Mouse (Mus musculus) intestine, postnatal 0 days (tissue): Measurements from ENCODE around the gene Dus1l. TPM values are rescaled to one million over a fixed set of nuclear protein-coding genes. Genes with fewer than 3 reads are reported as not detected.
"Not testable (repeated sequence)": the region's sequence is repeated elsewhere in the genome, so short reads cannot be mapped to it uniquely, and the experiment has no call there.

Experiments
- ATAC-seq: fragments of 200-750 bp; cut with Nextera tagmentation; 2 replicates; pipeline ENCODE4 v1.8.0; 2017; ENCODE audit warnings: mild to moderate bottlenecking, moderate TSS enrichment, moderate library complexity
- H3K27ac ChIP-seq: fragments of 300-500 bp; sonication (generic); 2 replicates; pipeline ENCODE4 v1.5.1; 2014; ENCODE audit warnings: mild to moderate bottlenecking, low read depth, low read length, moderate library complexity
- H3K27me3 ChIP-seq: fragments of 300-500 bp; sonication (generic); replicated peaks from 2 replicates; pipeline ENCODE4 v1.6.1; 2014; ENCODE audit warnings: low read length, mixed read lengths; ENCODE audit not compliant: control insufficient read depth, insufficient read depth
- H3K36me3 ChIP-seq: fragments of 300-500 bp; sonication (generic); 2 replicates; pipeline ENCODE4 v1.6.1; 2014; ENCODE audit warnings: mild to moderate bottlenecking, moderate library complexity; ENCODE audit not compliant: control insufficient read depth, insufficient read depth
- H3K4me1 ChIP-seq: fragments of 300-500 bp; sonication (generic); replicated peaks from 2 replicates; pipeline ENCODE4 v1.6.1; 2014; ENCODE audit warnings: antibody characterized with exemption, low read length, mixed read lengths; ENCODE audit not compliant: control insufficient read depth, insufficient read depth
- H3K4me2 ChIP-seq: fragments of 300-500 bp; sonication (generic); replicated peaks from 2 replicates; pipeline ENCODE4 v1.6.1; 2014; ENCODE audit warnings: low read depth, mild to moderate bottlenecking, moderate library complexity
- H3K4me3 ChIP-seq: fragments of 300-500 bp; sonication (generic); 2 replicates; pipeline ENCODE4 v1.5.1; 2014; ENCODE audit warnings: low read depth, low read length
- H3K9ac ChIP-seq: fragments of 300-500 bp; sonication (generic); 2 replicates; pipeline ENCODE4 v1.6.1; 2014; ENCODE audit warnings: mild to moderate bottlenecking, low read depth, low read length
- H3K9me3 ChIP-seq: fragments of 300-500 bp; sonication (generic); 2 replicates; pipeline ENCODE4 v1.6.1; 2016; ENCODE audit warnings: mixed run types; ENCODE audit not compliant: control insufficient read depth
- CTCF ChIP-seq: sonication (generic); IDR thresholded peaks from 2 replicates; pipeline ENCODE4 v1.5.1; 2016; ENCODE audit warnings: low read depth, mild to moderate bottlenecking, control low read depth, antibody characterized with exemption, moderate library complexity
- WGBS: fragments of 180-500 bp; shearing (Covaris S2); extraction: QIAGEN DNeasy Blood & Tissue Kit; methylation state at CpG from one replicate; pipeline ENCODE4 v1.1.7; 2014; 5-methylcytosine and 5-hydroxymethylcytosine counted together
- polyA plus RNA-seq: library from polyadenylated mRNA; unstranded; fragments of >200 nt; fragmentation: Nextera tagmentation; extraction: Ambion mirVana; gene quantifications from 2 replicates; pipeline ENCODE4 v1.2.1, GENCODE M21; 2015

The Dus1l gene
- polyA plus RNA-seq = 45.5 and 48.5 TPM in 2 replicates

DNA sequence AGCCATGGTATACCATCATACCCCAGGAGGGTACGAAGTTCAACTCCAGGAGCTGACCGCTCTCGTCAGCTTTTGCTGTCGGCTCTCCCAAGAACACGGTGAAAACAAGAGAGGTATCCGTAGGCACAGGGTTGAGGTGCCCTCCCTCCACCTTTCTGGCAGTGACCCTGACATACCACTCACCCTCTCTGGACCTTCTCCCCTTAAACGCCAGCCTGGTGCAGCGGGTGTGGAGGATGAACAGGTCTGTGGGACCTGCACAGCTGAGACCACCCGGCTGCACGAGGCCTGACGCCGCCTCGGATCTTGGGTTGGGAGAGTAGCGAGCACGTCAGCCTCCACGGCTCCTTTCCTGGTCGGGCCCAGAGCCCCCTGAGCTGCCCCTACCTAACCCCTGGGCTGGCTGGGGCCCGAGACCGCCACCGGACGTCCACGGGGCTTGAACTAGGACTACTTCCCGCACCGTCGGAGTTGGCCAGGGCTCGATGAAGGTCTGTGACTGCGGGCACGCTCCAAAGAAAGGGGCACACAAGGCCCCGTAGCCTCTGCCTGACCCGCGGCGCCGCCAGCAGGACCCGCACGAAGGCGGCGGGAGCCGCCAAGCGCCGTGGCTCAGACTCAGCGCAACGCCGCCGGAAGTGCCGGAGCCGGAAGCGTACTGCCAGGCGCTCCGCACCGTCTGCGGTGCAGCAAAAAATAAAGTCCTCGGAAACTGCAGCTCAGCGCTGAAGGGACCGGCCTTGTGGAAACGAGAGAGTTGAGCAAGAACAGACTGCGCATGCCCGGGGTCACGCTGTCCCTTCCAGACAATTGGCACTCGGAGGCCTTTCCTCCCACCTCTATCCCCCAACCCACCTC, at the start of gene Dus1l:
Gene Dus1l, minus strand, starts transcription at position 648 of the 858 bp plus-strand sequence.
- Histone ChIP-seq H3K9me3 (no peaks in the 10 kb centered on the region), H3K4me1 (peaks cover 5% of the 10 kb centered on the region; the same call in 1 of the 2 replicates), H3K9ac (peak within 1 kb of the TSS; percentile 88), H3K4me3 (peak within 1 kb of the TSS; percentile 97), H3K36me3 (peaks cover 26% of the 10 kb centered on the region), H3K27ac (peak within 1 kb of the TSS; percentile 3; the same call in 1 of the 2 replicates), H3K27me3 (no peaks in the 10 kb centered on the region), H3K4me2 (peak within 1 kb of the TSS; percentile 80)
- TF ChIP-seq CTCF = peak; percentile 31
- peak; percentile 77 for ATAC-seq
- whole genome bisulfite sequencing = 1% methylated on average over 59 of the region's 59 CpGs

DNA sequence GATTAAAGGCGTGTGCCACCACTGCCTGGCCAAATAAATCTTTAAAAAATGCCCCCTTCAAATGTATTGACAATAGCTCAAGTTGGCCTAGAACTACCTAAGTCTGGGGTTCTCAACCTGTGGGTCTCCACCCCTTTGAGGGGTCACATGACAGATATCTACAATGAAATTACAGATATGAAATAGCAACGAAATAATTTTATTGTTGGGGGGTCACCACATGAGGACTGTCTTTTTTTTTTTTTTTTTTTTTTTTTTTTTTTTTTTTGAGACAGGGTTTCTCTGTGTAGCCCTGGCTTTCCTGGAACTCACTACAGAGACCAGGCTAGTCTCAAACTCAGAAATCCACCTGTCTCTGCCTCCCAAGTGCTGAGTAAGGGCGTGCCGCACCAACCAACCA, 48.1 kb upstream of the Dus1l start:
- 0 out of 2 replicates have a peak, but pooled peaks cover 4% of the 10 kb centered on the region for H3K4me1 ChIP-seq
- no peaks in the 10 kb centered on the region for H3K27me3 ChIP-seq
- no peak overlapping the region for H3K4me3 ChIP-seq
- no peak overlapping the region for H3K4me2 ChIP-seq
- WGBS = 90% methylated on average over 4 of the region's 4 CpGs
- no peak overlapping the region for H3K9ac ChIP-seq
- TF ChIP-seq CTCF = no peak
- H3K36me3 ChIP-seq = no peaks in the 10 kb centered on the region
- H3K27ac ChIP-seq = no peak overlapping the region
- no peaks in the 10 kb centered on the region for H3K9me3 ChIP-seq
- ATAC-seq = no peak

DNA sequence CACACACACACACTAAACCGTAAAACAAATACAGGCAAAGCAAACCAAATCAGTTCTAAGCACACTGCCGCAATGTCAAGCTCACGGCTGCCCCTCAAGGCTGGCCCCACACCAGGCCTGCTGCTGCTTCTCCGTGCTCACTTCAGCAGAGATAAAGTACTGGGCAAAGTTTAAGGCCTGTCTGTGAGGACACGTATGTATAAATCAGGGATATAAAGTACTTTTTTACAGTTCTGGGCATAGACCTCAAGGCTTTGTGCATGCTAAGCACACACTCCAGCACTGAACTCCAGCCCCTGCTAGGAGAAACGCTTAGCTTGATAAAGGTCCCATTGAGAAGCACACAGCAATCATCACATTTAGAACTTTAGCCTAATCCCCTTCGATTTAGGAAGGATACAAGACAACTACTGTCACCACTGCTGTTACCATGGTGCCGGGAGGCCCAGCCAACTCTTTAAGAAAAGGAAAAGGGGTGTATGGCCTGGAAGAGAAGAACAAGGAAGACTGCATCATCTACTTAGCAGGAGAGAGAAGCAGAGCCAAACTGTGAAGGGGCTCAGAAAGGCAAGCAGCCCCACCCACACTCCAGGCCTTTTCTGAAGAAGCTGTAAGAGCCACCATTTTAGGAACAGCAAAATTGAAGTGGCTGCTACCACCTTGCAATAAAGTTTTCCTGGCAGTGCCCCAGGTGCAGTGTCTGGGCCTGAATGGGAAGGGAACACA, 37.5 kb upstream of the Dus1l start:
- Histone ChIP-seq H3K36me3 (no peaks in the 10 kb centered on the region), H3K27me3 (no peaks in the 10 kb centered on the region), H3K9me3 (no peaks in the 10 kb centered on the region), H3K4me1 (0 out of 2 replicates have a peak, but pooled peaks cover 2% of the 10 kb centered on the region), H3K27ac (peak overlapping the region; percentile 29), H3K4me3 (no peak overlapping the region), H3K4me2 (no peak overlapping the region), H3K9ac (no peak overlapping the region)
- ATAC-seq = peak; percentile 73
- 24% methylated on average over 8 of the region's 8 CpGs for WGBS
- TF ChIP-seq CTCF = peak; percentile 33; the same call in 1 of the 2 replicates

DNA sequence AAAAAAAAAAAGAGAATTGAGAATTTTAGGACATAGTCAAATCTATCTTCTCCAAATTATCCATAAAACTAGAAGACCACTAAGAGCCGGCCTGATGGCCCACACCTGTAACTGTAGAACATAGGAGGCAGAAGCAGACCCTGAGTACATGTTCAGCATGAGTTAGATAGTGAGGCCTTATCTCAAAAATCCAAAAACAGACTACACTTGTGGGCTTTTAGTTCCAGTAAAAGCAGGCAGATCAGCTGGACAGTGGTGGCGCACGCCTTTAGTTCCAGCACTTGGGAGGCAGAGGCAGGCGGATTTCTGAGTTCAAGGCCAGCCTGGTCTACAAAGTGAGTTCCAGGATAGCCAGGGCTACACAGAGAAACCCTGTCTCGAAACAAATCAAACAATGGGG, 36.8 kb upstream of the Dus1l start:
- not testable (repeated sequence) for ATAC-seq, H3K9me3 ChIP-seq, H3K4me3 ChIP-seq, H3K4me1 ChIP-seq, H3K9ac ChIP-seq, H3K36me3 ChIP-seq, H3K27me3 ChIP-seq, H3K4me2 ChIP-seq
- H3K27ac ChIP-seq = peak overlapping the region; percentile 29; the same call in 1 of the 2 replicates
- 78% methylated on average over 5 of the region's 5 CpGs for WGBS

DNA sequence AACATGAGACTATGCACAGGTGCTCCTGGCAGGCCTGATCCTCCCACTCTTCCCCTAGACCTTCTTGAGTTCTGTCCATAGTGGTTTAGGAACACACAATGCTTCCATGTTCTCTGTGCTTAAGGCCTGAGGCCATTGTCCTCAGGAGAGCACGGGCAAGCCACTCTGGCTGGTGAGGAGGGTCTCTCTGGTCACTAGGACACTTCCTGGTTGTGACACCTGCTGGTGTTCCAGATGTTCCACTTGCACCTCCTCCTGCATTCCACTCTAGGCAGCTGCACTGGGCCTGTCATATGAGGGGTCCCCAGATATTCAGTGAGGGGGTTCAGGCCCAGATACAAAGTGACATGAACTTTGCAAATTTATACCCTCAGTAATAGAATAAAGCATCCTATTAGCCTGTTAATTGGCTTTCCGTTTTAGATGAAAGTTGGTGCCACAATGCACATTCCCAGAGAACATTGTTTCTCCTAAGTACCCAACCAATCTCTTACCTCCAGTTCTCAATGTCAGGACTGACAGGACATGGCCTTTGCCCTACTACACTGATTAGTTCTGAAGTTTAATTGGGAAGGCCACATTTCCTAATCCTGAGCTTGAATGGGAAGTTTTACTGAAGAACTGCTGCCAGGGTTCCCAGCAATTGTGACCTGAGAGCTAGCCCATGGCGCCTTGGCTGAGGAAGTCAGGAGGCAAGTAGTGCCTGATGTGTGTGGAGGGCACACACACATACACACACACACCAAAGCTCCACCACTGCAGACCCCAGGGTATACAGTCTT, 35.6 kb upstream of the Dus1l start:
- Histone ChIP-seq H3K4me3 (no peak overlapping the region), H3K4me2 (no peak overlapping the region), H3K9me3 (no peaks in the 10 kb centered on the region), H3K4me1 (0 out of 2 replicates have a peak, but pooled peaks cover 2% of the 10 kb centered on the region), H3K36me3 (no peaks in the 10 kb centered on the region), H3K27ac (no peak overlapping the region), H3K9ac (no peak overlapping the region), H3K27me3 (no peaks in the 10 kb centered on the region)
- TF ChIP-seq CTCF = no peak
- 80% methylated on average over 3 of the region's 3 CpGs for WGBS
- ATAC-seq = no peak
